Mouse (Mus musculus) embryo, embryonic 10.5 days (tissue): ENCODE data around the gene Scd1.

Experiments
- DNase-seq: peaks from one replicate; pipeline ENCODE4 v3.0.0-alpha.2; 2015; ENCODE audit warnings: low spot score

The Scd1 gene

GRCm38 (mm10) chr19:44407341-44408222 is at the start of gene Scd1:
TSS of gene Scd1 (minus strand) at chr19:44407879.
- DNase-seq: peak; percentile 92

- DNase-seq: no peak
These were observed 47.7 kb upstream of the Scd1 start for GRCm38 (mm10) chr19:44455356-44455755.

DNA sequence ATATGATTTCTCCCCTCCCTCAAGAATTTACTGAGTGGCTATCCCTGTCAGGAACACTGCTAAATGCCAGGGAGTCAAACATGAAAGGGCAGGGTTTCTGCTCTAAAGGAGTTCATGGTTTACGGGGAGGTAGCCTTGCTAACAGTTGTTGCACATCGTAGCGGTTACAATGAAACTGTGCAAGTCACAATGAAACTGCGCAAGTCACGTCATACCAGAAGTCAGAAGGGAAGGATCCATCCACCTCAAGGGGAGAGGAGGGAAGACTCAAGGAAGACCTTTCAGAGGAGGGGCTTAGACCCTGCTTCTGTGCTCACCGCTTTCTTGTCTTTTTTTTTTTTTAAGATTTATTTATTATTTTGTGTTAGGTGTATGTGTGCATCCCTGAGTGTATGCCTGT is 47.2 kb upstream of the Scd1 start:
- no peak for DNase-seq

DNA sequence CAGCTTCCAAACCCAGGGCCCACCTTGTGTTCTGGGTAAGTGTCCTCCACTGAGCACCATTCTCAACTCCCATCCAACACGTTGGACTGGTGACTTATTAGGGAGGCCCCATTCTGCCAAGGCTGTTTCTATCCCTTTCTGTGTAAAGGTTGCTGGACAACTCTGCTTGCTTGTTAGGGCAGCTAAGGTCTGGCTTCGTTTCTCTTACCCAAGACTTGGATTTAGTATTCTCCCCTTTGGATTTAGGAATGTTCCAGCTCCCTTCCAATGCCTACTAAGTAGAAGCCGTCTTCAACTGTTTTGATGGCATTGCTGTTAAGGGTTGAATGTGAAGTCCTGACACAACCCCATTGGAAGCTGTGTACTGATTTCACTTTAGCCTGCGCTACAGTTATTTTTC is 40.2 kb upstream of the Scd1 start:
- DNase-seq: no peak

DNA sequence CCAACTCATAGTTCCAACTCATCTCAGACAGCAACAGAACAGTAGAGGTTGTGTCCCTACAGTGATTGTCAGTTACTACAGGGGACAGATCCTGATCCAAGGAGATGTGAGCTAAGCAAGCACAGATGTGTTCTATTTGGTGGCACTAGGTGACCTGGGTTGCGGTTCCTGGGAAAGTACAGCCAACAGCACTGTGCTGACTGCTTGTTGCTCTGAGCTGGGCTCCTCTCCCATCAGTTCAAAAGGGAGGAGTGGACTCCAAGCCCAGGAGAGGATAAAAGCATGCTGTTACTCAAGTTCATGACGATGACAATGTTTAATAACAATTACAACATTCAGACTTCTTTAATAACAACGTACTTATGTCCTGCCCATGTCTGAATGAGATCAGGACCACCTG is 38.1 kb upstream of the Scd1 start:
- DNase-seq: no peak

DNA sequence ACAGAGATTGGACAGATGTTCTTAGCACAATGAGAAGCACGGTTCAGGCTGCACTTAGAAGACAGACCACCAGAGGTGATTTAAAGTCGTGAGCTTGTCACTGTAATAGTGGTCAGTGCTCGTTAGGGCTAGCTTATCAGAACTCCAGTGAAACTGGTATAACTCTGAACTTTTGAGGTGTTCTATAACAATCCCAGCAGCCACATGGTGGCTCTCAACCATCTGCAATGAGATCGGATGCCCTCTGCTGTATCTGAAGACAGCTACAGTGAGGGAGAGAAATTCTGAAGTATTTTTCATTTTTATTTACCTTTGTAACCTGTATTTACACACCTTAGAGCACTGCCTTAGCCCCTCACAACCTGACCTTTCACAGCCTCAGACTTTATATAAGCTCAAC is 31.6 kb upstream of the Scd1 start:
- DNase-seq: no peak

- no peak for DNase-seq
These were observed 30.3 kb upstream of the Scd1 start for GRCm38 (mm10) chr19:44437975-44438374.

DNA sequence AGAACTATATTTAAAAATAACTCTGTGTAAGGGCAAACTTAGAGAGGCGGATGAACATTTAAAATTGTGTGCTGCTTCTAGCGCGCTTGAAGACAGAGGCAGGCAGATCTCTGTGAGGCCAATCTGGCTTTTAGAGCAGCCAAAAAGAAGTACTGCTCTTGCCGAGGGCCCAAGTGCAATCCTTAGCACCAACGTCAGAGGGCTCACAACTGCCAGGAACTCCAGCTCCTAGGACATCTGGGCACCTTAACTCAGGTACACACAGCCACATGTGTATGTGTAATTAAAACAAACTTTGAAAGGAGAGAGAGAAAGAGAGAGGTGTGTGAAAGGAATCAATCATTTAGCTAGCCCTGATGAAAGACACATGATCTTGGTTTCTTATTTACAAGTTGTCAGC is 24.4 kb upstream of the Scd1 start:
- DNase-seq: no peak

DNA sequence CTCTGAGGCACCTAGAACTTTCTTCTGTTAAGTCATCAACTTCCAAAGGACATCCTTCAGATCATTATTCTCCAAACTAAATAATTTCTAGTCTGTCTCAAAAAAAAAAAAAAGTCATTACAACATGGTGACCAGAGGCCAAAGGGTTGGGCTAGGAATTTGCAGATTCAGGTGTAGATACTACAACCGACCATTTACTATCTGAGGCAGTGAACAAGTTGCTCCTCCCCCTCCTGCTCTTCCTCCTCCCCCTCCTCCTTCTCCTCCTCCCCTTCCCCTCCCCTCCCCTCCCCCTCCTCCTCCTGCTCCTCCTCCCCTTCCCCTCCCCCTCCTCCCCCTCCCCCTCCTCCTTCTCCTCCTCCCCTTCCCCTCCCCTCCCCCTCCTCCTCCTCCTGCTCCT is 20.0 kb upstream of the Scd1 start:
- no peak for DNase-seq

- DNase-seq: no peak
These were observed 14.5 kb upstream of the Scd1 start for GRCm38 (mm10) chr19:44422051-44422631.

GRCm38 (mm10) chr19:44419530-44419929 is 11.9 kb upstream of the Scd1 start:
- DNase-seq: no peak

- peak; percentile 90 for DNase-seq
These were observed 11.3 kb upstream of the Scd1 start for GRCm38 (mm10) chr19:44418945-44419344.

GRCm38 (mm10) chr19:44418544-44418943 is 10.9 kb upstream of the Scd1 start:
- DNase-seq: no peak

GRCm38 (mm10) chr19:44418061-44418460 is 10.4 kb upstream of the Scd1 start:
- DNase-seq: no peak

- no peak for DNase-seq
These were observed 9.8 kb upstream of the Scd1 start for GRCm38 (mm10) chr19:44417448-44417847.

DNA sequence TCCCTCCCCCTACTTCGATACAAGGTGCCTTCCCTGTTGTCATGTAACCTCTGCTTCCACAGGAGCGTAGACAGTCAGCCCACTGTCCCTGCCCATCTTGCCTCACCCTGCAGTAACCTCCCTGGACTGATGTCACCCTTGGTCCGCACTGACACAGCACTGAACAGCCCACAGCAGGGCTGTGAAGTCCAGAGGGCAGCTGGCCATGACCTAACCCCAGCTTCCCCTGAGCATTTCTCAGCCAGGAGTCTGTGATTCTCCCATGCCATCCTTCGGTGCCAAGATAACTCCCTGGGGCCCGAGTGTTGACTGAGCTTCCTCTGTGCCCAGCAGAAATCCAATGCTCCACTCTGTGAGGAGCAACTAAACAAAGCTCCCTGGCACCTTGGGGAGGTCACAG is 8.6 kb upstream of the Scd1 start:
- no peak for DNase-seq

DNA sequence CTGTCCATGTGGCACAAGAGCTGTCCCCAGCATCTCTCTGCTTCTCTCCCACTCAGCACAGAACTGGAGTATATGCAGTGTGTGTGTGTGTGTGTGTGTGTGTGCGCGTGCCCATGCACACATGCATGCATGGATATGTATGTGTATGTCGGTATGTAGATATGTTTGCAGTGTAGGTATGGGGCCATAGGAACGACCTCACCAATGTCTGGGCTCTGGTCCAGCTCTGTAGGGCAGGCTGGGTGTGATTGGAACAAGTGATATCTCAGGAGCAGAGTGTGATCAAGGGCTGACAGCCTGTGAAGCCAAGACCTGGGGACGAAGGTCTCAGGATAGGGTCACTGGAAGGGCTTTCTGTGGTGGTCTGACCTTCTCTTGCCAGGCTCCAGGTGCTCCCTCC is 7.8 kb upstream of the Scd1 start:
- no peak for DNase-seq

DNA sequence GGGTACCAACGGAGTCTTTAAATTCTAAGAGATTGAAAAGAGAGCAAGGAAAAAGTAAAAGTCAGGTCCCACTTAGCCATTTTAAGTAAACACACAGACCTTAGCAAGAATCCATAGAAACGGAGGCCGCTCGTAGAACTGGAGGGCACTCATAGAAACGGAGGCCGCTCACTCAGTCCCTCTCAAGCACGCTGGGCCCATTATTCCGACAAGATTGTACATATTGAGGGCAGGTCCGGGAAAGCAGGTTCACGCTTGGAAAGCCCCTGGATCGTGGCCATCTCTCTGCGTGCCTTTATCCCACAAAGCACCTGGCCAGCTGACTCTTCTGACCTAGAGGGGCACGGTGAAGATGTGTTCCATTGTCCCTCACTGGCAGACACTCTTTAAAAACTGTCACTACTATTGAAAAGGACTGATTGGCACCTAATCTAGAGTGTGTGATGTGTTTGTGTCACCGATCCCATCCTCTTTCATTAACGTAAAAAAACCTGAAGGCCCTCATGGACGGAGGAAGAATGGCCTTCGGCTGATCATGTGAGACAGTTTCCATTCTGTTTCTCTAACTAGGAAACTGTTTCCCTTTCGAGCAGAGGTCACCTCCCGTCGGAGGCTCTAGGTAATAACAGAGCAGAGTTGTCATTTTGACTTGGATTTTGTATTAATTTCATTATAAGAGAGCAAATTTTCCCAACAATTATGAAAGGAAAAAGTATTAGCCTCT is 2.8 kb upstream of the Scd1 start:
- no peak for DNase-seq

DNA sequence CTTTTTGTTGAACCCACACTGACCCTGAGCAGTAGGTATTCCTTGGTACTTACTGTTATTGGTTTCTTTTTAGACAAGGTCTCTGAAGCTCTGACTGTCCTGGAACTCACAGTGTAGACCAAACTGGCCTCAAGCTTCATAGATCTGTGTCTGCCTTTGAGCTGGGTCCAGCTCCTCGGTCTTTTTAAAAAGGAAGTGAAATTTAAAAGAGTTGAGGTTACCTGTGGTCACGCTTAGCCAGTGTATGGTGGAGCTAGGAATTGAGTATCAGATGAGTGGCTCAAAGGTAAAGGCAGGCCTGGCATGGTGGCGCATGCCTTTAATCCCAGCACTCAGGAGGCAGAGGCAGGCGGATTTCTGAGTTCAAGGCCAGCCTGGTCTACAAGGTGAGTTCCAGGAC is 916 bp upstream of the Scd1 start:
- DNase-seq: no peak

- DNase-seq: peak; percentile 84
These were observed 505 bp upstream of the Scd1 start for GRCm38 (mm10) chr19:44408223-44408545.

DNA sequence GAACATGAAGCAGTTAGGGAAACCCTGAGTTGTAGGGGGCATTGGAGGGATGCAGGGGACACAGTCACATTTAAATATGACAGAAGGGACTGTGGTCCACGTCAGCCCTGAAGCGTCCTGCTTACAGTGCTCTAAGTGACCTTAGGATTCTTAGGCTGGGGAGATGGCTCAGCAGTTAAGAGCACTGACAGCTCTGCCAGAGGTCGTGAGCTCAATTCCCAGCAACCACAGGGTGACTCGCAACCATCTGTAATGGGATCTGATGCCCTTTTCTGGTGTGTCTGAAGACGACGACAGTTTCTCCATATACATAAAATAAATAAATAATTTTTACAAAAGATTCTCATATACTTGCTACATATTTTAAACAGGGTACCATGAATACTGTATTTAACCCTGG is 4.1 kb downstream of the Scd1 start:
- DNase-seq: no peak

DNA sequence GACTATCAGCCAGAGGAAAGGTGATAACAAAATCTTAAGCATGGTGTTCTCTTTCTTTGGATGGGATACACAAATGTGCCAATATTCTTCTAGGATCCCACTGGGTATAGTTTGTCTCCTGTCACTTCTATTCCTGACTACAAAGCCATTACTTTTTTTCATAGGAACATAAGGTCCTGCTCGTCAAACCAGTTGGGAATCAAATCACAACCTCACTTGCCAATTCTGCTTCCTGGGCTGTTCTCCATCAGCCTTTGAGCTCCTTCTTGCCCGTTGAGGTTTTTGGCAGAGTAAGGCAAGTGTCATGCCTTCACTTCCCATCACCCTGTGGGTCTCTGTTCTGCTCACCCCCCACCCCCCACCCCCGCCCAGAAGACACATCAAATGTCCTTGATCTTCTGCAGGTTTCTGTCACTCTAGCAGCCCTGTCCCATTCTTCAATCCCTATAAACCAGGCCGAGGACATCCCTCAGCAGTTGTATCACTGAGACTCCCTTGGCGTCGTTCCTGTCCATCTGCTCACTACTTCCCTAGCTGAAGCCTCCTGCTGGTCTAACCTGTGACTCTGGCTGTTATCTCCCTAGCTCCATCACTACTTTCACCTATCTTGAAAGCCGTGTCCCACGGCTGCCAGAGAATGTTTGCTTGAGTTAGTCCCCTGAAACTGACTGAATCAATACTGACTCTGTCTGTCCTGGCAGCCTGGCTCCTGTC is 7.0 kb downstream of the Scd1 start:
- DNase-seq: no peak

DNA sequence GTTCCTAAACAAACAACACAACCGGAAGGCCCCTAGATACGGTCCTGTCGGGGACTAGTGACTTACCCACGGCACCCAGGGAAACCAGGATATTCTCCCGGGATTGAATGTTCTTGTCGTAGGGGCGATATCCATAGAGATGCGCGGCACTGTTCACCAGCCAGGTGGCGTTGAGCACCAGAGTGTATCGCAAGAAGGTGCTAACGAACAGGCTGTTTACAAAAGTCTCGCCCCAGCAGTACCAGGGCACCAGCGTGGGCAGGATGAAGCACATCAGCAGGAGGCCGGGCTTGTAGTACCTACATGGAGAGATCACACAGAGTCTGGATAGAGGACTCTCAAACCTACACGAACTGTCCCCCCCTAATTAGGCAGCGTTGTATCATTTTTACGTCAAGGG is 7.6 kb downstream of the Scd1 start:
- DNase-seq: no peak
